Mouse (Mus musculus) thymus, postnatal 36 days (tissue): ENCODE data around the gene Cab39l.

Experiments
- DNase-seq, 2 experiments: peaks; one replicate each; pipeline ENCODE4 v3.0.0; 2022; ENCODE audit warnings: mixed read lengths in 2 of 2

Gene Cab39l

DNA sequence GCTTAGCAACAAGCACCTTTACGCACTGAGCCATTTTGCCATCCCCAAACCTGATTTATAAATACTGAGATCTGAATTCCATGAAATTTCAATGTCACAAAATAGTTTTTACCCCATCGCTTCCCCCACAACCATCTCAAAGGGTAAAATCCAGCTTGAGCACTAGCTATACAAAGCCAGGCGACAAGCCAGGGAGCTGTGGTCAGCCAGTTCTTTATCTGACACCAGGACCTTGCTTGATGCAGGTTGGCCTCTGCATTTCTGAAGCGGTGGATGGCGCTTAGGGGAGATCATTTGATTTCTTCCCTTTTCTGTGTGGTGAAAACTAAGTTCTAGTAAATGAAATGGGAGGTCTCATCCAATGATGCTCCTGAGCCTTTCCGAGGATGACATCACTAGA is 191.3 kb downstream of the Cab39l start:
- DNase-seq = no peak

DNA sequence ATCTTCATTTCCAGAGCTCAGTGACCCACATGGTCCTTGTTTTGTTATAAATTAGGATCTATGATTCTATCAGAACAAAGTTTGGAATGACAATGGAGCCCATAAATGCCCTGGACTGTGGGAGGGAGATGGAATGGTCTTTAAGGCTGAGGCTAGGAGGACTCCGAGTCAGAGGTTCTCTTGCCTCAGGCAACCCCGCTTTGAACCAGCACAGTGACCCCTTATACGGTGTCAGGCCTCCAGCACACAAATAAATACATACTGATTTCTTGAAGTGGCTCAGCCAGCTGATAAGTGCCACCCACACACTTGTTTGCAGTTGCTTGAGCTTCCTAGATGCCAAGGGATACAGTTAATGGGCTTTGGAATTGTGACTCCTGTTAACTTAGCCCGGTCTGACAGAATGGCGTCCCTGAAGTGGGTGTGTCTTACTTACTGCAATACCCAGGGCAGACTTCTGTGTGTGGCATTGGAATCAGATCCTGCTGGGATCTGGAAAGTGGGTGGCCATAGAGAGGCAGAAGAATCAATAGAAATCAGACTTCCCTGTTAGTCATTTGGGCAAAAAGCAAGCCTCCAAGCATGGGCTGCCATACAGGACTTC is 192.6 kb downstream of the Cab39l start:
- DNase-seq = no peak

DNA sequence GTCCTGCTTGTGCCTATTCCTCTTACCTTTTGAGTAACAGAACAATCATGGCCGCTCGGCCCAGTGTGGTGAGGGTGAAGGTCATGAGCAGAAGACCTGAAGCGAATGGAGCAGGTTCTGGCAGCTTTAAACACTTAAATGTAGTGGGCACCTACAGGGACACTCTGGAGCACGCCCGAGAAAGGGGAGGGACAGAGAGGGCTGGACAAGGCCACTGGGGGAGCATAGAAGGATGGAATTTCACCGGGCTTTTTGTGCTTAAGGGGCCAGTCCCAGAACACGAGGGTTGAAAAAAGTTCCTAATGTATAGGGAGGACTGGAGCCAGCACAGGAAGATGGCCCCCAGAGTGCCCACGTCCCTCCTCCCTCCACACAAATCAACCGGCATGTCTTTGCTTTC is 193.2 kb downstream of the Cab39l start:
- DNase-seq = no peak
